In genomic region chr14:99853769-99854466, GRCm38 (mm10) we compare ENCODE assay signal across 6 mouse cellular contexts.
A peak's percentile ranks its signal among the peaks of the same experiment; 100 is the strongest.
DNase-seq lines count a peak whose midpoint lies in the region; ATAC-seq and TF ChIP-seq lines count a peak whose summit lies in the region.
"Not testable (repeated sequence)": the region's sequence is repeated elsewhere in the genome, so short reads cannot be mapped to it uniquely, and the experiment has no call there.

No protein-coding gene starts in this region.

- H3K27me3 ChIP-seq in heart, embryonic 10.5 days (ENCODE audit: insufficient read depth, poor library complexity, severe bottlenecking); intestine, embryonic 16.5 days (replicated peaks; ENCODE audit: control insufficient read depth, insufficient read depth, low read length); liver, embryonic 12.5 days (replicated peaks); liver, embryonic 16.5 days (ENCODE audit: control insufficient read depth, insufficient read depth, low read depth, low read length); small intestine, adult 2 months (ENCODE audit: control insufficient read depth, insufficient read depth, low read length): not testable (repeated sequence)

- H3K9me3 ChIP-seq in heart, embryonic 10.5 days; intestine, embryonic 16.5 days (ENCODE audit: control insufficient read depth, low read length); liver, embryonic 12.5 days (replicated peaks); liver, embryonic 16.5 days (replicated peaks; ENCODE audit: control insufficient read depth, low read length): not testable (repeated sequence)

- H3K4me2 ChIP-seq in intestine, embryonic 16.5 days (ENCODE audit: low read depth, low read length), result not testable (repeated sequence)
- peak overlapping the region; percentile 51 for H3K4me2 ChIP-seq in liver, embryonic 12.5 days
- 0 out of 2 replicates have a peak overlapping the region, but pooled peaks have one; percentile 32 for H3K4me2 ChIP-seq in liver, embryonic 16.5 days (ENCODE audit: low read depth, low read length)

- peaks cover 18% of the 10 kb centered on the region for H3K4me1 ChIP-seq in heart, embryonic 10.5 days
- H3K4me1 ChIP-seq in intestine, embryonic 16.5 days (ENCODE audit: control insufficient read depth, insufficient read depth, low read length); liver, embryonic 16.5 days (ENCODE audit: control insufficient read depth, low read depth, low read length): not testable (repeated sequence)
- H3K4me1 ChIP-seq in liver, embryonic 12.5 days, result peaks cover 38% of the 10 kb centered on the region
- H3K4me1 ChIP-seq in small intestine, adult 2 months (ENCODE audit: control insufficient read depth, insufficient read depth, insufficient read length, low read length), result peaks cover 17% of the 10 kb centered on the region; the same call in 1 of the 2 replicates

- 0 out of 2 replicates have a peak overlapping the region, but pooled peaks have one; percentile 36 for H3K27ac ChIP-seq in heart, embryonic 10.5 days
- H3K27ac ChIP-seq in intestine, embryonic 16.5 days (ENCODE audit: low read length), result peak overlapping the region; percentile 85
- peak overlapping the region; percentile 71 for H3K27ac ChIP-seq in liver, embryonic 12.5 days
- not testable (repeated sequence) for H3K27ac ChIP-seq in liver, embryonic 16.5 days (ENCODE audit: low read length)
- H3K27ac ChIP-seq in small intestine, adult 2 months (ENCODE audit: insufficient read depth, low read depth, low read length), result peak overlapping the region; percentile 78

- DNase-seq in adrenal gland, postnatal 10 days, result peak; percentile 7
- DNase-seq in heart, embryonic 10.5 days (ENCODE audit: low spot score), result not testable (repeated sequence)

- 19% methylated on average over 4 of the region's 4 CpGs for WGBS in heart, embryonic 10.5 days
- WGBS in intestine, embryonic 16.5 days, result 30% methylated on average over 4 of the region's 4 CpGs
- 15% methylated on average over 4 of the region's 4 CpGs for WGBS in liver, embryonic 12.5 days (ENCODE audit: insufficient replicate concordance)
- WGBS in liver, embryonic 16.5 days (ENCODE audit: insufficient replicate concordance), result 23% methylated on average over 4 of the region's 4 CpGs
- 12% methylated on average over 4 of the region's 4 CpGs for WGBS in small intestine, adult 2 months

- H3K36me3 ChIP-seq in heart, embryonic 10.5 days; intestine, embryonic 16.5 days (ENCODE audit: control insufficient read depth, insufficient read depth, low read length); liver, embryonic 12.5 days; liver, embryonic 16.5 days (ENCODE audit: control insufficient read depth, insufficient read depth); small intestine, adult 2 months (ENCODE audit: control insufficient read depth, insufficient read depth, low read length): not testable (repeated sequence)

- ATAC-seq in intestine, embryonic 16.5 days, result peak; percentile 62
- ATAC-seq in liver, embryonic 12.5 days, result peak; percentile 90
- peak; percentile 79 for ATAC-seq in liver, embryonic 16.5 days (ENCODE audit: low read depth)

- H3K4me3 ChIP-seq in heart, embryonic 10.5 days; intestine, embryonic 16.5 days (ENCODE audit: low read length); liver, embryonic 16.5 days (ENCODE audit: low read depth, low read length); small intestine, adult 2 months (ENCODE audit: low read depth, low read length): not testable (repeated sequence)
- H3K4me3 ChIP-seq in liver, embryonic 12.5 days, result 0 out of 2 replicates have a peak overlapping the region, but pooled peaks have one; percentile 3

- not testable (repeated sequence) for H3K9ac ChIP-seq in intestine, embryonic 16.5 days (ENCODE audit: low read depth, low read length); liver, embryonic 12.5 days; liver, embryonic 16.5 days (ENCODE audit: low read depth, low read length)

- TF ChIP-seq POLR2A in small intestine, adult 2 months (IDR thresholded peaks at IDR 0.05; ENCODE audit: low read depth, low read length), result not testable (repeated sequence)

- TF ChIP-seq CTCF in small intestine, adult 2 months (IDR thresholded peaks at IDR 0.05; ENCODE audit: extremely low read depth, insufficient read length, insufficient replicate concordance, low read depth, low read length), result not testable (repeated sequence)
